Mouse (Mus musculus) heart, embryonic 11.5 days (tissue): ENCODE results near the gene Ptgs1. TPM values are rescaled to one million over a fixed set of nuclear protein-coding genes. Genes with fewer than 3 reads are reported as not detected.

Source experiments
- ATAC-seq: fragments of 200-750 bp; cut with Nextera tagmentation; replicated peaks from 2 replicates; pipeline ENCODE4 v1.8.0; 2017; ENCODE audit warnings: moderate library complexity; ENCODE audit not compliant: insufficient number of reproducible peaks, low FRiP score, low TSS enrichment
- H3K27ac ChIP-seq: fragments of 300-500 bp; sonication (generic); 2 replicates; pipeline ENCODE4 v1.5.1; 2014; ENCODE audit warnings: mild to moderate bottlenecking, low read depth, low read length
- H3K27me3 ChIP-seq: fragments of 300-500 bp; sonication (generic); 2 replicates; pipeline ENCODE4 v1.6.1; 2014; ENCODE audit warnings: mild to moderate bottlenecking, low read length, mixed read lengths; ENCODE audit not compliant: control insufficient read depth, insufficient read depth
- H3K36me3 ChIP-seq: fragments of 300-500 bp; sonication (generic); 2 replicates; pipeline ENCODE4 v1.6.1; 2014; ENCODE audit warnings: mild to moderate bottlenecking, low read length, moderate library complexity, mixed read lengths; ENCODE audit not compliant: control insufficient read depth, insufficient read depth
- H3K4me1 ChIP-seq: fragments of 300-500 bp; sonication (generic); 2 replicates; pipeline ENCODE4 v1.6.1; 2014; ENCODE audit warnings: low read length; ENCODE audit not compliant: control insufficient read depth, insufficient read depth
- H3K4me2 ChIP-seq: fragments of 300-500 bp; sonication (generic); 2 replicates; pipeline ENCODE4 v1.6.1; 2014; ENCODE audit warnings: mild to moderate bottlenecking, moderate library complexity
- H3K4me3 ChIP-seq: fragments of 300-500 bp; sonication (generic); 2 replicates; pipeline ENCODE4 v1.5.1; 2014; ENCODE audit warnings: low read depth, low read length
- H3K9ac ChIP-seq: fragments of 300-500 bp; sonication (generic); 2 replicates; pipeline ENCODE4 v1.6.1; 2014; ENCODE audit warnings: mild to moderate bottlenecking, low read depth, low read length, moderate library complexity
- H3K9me3 ChIP-seq: fragments of 300-500 bp; sonication (generic); replicated peaks from 2 replicates; pipeline ENCODE4 v1.6.1; 2016; ENCODE audit warnings: low read length; ENCODE audit not compliant: control insufficient read depth
- WGBS: fragments of 180-500 bp; shearing (Covaris S2); extraction: QIAGEN DNeasy Blood & Tissue Kit; methylation state at CpG from one replicate; pipeline ENCODE4 v1.1.7; 2014; ENCODE audit not compliant: insufficient replicate concordance; 5-methylcytosine and 5-hydroxymethylcytosine counted together
- polyA plus RNA-seq: library from polyadenylated mRNA; unstranded; fragments of >200 nt; fragmentation: Nextera tagmentation; extraction: Ambion mirVana; gene quantifications from 2 replicates; pipeline ENCODE4 v1.2.1, GENCODE M21; 2014

The Ptgs1 gene
- polyA plus RNA-seq, 1 experiment from 2014 or later, result 19.4 TPM

GRCm38 (mm10) chr2:36234526-36235368 lies 4.5 kb downstream of the Ptgs1 start:
- H3K9ac ChIP-seq, result no peak overlapping the region
- H3K27ac ChIP-seq, result peak overlapping the region; percentile 71; the same call in 1 of the 2 replicates
- peaks cover 35% of the 10 kb centered on the region for H3K4me1 ChIP-seq
- no peaks in the 10 kb centered on the region for H3K9me3 ChIP-seq
- H3K4me3 ChIP-seq, result no peak overlapping the region
- peaks cover 2% of the 10 kb centered on the region; the same call in 1 of the 2 replicates for H3K36me3 ChIP-seq
- no peaks in the 10 kb centered on the region for H3K27me3 ChIP-seq
- WGBS, result 37% methylated on average over 7 of the region's 7 CpGs
- no peak for ATAC-seq
- H3K4me2 ChIP-seq, result no peak overlapping the region

GRCm38 (mm10) chr2:36235917-36236316 lies 5.7 kb downstream of the Ptgs1 start:
- Histone ChIP-seq H3K36me3 (peaks cover 2% of the 10 kb centered on the region; the same call in 1 of the 2 replicates), H3K9ac (no peak overlapping the region), H3K27ac (peak overlapping the region; percentile 71), H3K9me3 (no peaks in the 10 kb centered on the region), H3K4me1 (peaks cover 32% of the 10 kb centered on the region), H3K4me3 (no peak overlapping the region), H3K27me3 (no peaks in the 10 kb centered on the region), H3K4me2 (0 out of 2 replicates have a peak overlapping the region, but pooled peaks have one; percentile 11)
- peak; percentile 60; the same call in 1 of the 2 replicates for ATAC-seq
- WGBS, result 16% methylated on average over 4 of the region's 4 CpGs

GRCm38 (mm10) chr2:36236889-36237288 lies 6.7 kb downstream of the Ptgs1 start:
- H3K27me3 ChIP-seq, result no peaks in the 10 kb centered on the region
- peaks cover 2% of the 10 kb centered on the region; the same call in 1 of the 2 replicates for H3K36me3 ChIP-seq
- no peak overlapping the region for H3K4me2 ChIP-seq
- no peak for ATAC-seq
- H3K27ac ChIP-seq, result no peak overlapping the region; the same call in 1 of the 2 replicates
- H3K9ac ChIP-seq, result no peak overlapping the region
- H3K9me3 ChIP-seq, result no peaks in the 10 kb centered on the region; the same call in 1 of the 2 replicates
- peaks cover 31% of the 10 kb centered on the region for H3K4me1 ChIP-seq
- H3K4me3 ChIP-seq, result no peak overlapping the region
- WGBS, result 73% methylated on average over 5 of the region's 5 CpGs

GRCm38 (mm10) chr2:36237557-36237956 lies 7.3 kb downstream of the Ptgs1 start:
- no peak for ATAC-seq
- WGBS, result 78% methylated on average over 6 of the region's 6 CpGs
- Histone ChIP-seq H3K4me1 (peaks cover 31% of the 10 kb centered on the region), H3K9me3 (no peaks in the 10 kb centered on the region; the same call in 1 of the 2 replicates), H3K36me3 (peaks cover 2% of the 10 kb centered on the region; the same call in 1 of the 2 replicates), H3K4me2 (no peak overlapping the region), H3K9ac (no peak overlapping the region), H3K27me3 (no peaks in the 10 kb centered on the region), H3K27ac (no peak overlapping the region), H3K4me3 (no peak overlapping the region)

- H3K36me3 ChIP-seq, result peaks cover 2% of the 10 kb centered on the region; the same call in 1 of the 2 replicates
- WGBS, result 74% methylated on average over 3 of the region's 3 CpGs
- H3K27me3 ChIP-seq, result no peaks in the 10 kb centered on the region
- H3K27ac ChIP-seq, result no peak overlapping the region
- H3K4me1 ChIP-seq, result peaks cover 31% of the 10 kb centered on the region
- H3K4me3 ChIP-seq, result no peak overlapping the region
- H3K4me2 ChIP-seq, result no peak overlapping the region
- no peaks in the 10 kb centered on the region; the same call in 1 of the 2 replicates for H3K9me3 ChIP-seq
- no peak for ATAC-seq
- no peak overlapping the region for H3K9ac ChIP-seq
Measured at GRCm38 (mm10) chr2:36238467-36238866, 8.2 kb downstream of the Ptgs1 start.

GRCm38 (mm10) chr2:36238951-36239350 lies 8.7 kb downstream of the Ptgs1 start:
- H3K4me3 ChIP-seq, result no peak overlapping the region
- H3K4me1 ChIP-seq, result peaks cover 31% of the 10 kb centered on the region
- no peak overlapping the region for H3K27ac ChIP-seq
- no peaks in the 10 kb centered on the region for H3K27me3 ChIP-seq
- no peaks in the 10 kb centered on the region; the same call in 1 of the 2 replicates for H3K9me3 ChIP-seq
- no peak overlapping the region for H3K4me2 ChIP-seq
- H3K36me3 ChIP-seq, result peaks cover 2% of the 10 kb centered on the region; the same call in 1 of the 2 replicates
- H3K9ac ChIP-seq, result no peak overlapping the region
- 86% methylated on average over 2 of the region's 2 CpGs for WGBS
- no peak for ATAC-seq

- H3K27me3 ChIP-seq, result no peaks in the 10 kb centered on the region
- WGBS, result 84% methylated on average over 13 of the region's 13 CpGs
- peaks cover 2% of the 10 kb centered on the region; the same call in 1 of the 2 replicates for H3K36me3 ChIP-seq
Measured at GRCm38 (mm10) chr2:36242514-36242913, 12.3 kb downstream of the Ptgs1 start.

GRCm38 (mm10) chr2:36243296-36243891 lies 13.2 kb downstream of the Ptgs1 start:
- Histone ChIP-seq H3K9ac (no peak overlapping the region), H3K27ac (no peak overlapping the region), H3K4me3 (no peak overlapping the region), H3K36me3 (no peaks in the 10 kb centered on the region; the same call in 1 of the 2 replicates), H3K4me2 (no peak overlapping the region), H3K4me1 (no peaks in the 10 kb centered on the region), H3K9me3 (no peaks in the 10 kb centered on the region; the same call in 1 of the 2 replicates), H3K27me3 (no peaks in the 10 kb centered on the region)
- no peak for ATAC-seq
- 73% methylated on average over 9 of the region's 9 CpGs for WGBS

More at GRCm38 (mm10) chr2:36242514-36242913, 12.3 kb downstream of the Ptgs1 start:
- 0 out of 2 replicates have a peak, but pooled peaks cover 1% of the 10 kb centered on the region for H3K4me1 ChIP-seq
- ATAC-seq, result no peak
- no peak overlapping the region for H3K4me2 ChIP-seq
- H3K27ac ChIP-seq, result no peak overlapping the region
- H3K9me3 ChIP-seq, result no peaks in the 10 kb centered on the region; the same call in 1 of the 2 replicates
- H3K9ac ChIP-seq, result no peak overlapping the region
- H3K4me3 ChIP-seq, result no peak overlapping the region
